Mouse (Mus musculus) liver, postnatal 0 days (tissue): ENCODE measurements around the gene Coa3.

Experiments
- CTCF ChIP-seq: sonication (generic); IDR thresholded peaks from 2 replicates; pipeline ENCODE4 v1.5.1; 2016; ENCODE audit warnings: antibody characterized with exemption, low read depth
- EP300 ChIP-seq: IDR thresholded peaks from 2 replicates; pipeline ENCODE4 v1.6.1; 2016; ENCODE audit warnings: antibody characterized with exemption, low read depth, mild to moderate bottlenecking

GRCm38 (mm10) chr11:101235429-101235828 is 43.5 kb downstream of the Coa3 start:
- TF ChIP-seq CTCF (peak; percentile 21; the same call in 1 of the 2 replicates), EP300 (no peak)
